In genomic region chr8:92790835-92791234, GRCm38 (mm10) we compare ENCODE assay signal across 19 mouse cellular contexts. TPM values are rescaled to one million over a fixed set of nuclear protein-coding genes. Genes with fewer than 3 reads are reported as not detected.
"Had no signal": no experiment of that assay in that cellular context is flagged by ENCODE, and none has a peak within 500 bp of the region (broad histone marks: within the 10 kb centered on the region; RNA-seq: fewer than 3 reads in every experiment).

No protein-coding gene starts in this region.

- H3K4me1 ChIP-seq: liver, embryonic 15.5 days; lung, embryonic 15.5 days; megakaryocyte, embryonic 14.5 days; midbrain, embryonic 13.5 days; neural tube, embryonic 12.5 days; stomach, embryonic 15.5 days had no signal

- H3K4me3 ChIP-seq: liver, embryonic 15.5 days; lung, embryonic 15.5 days; megakaryocyte, embryonic 14.5 days; midbrain, embryonic 13.5 days; neural tube, embryonic 12.5 days; stomach, embryonic 15.5 days had no signal

- H3K9me3 ChIP-seq: liver, embryonic 15.5 days; lung, embryonic 15.5 days; megakaryocyte, embryonic 14.5 days; stomach, embryonic 15.5 days had no signal

- H3K27me3 ChIP-seq: liver, embryonic 15.5 days; lung, embryonic 15.5 days; megakaryocyte, embryonic 14.5 days; midbrain, embryonic 13.5 days; neural tube, embryonic 12.5 days; stomach, embryonic 15.5 days had no signal

- DNase-seq: liver, postnatal 0 days; lung, adult 2 months; lung, postnatal 14 days; lung, postnatal 36 days; right cerebral cortex, postnatal 14 days; thymus, adult 2 months; thymus, postnatal 25 days; thymus, postnatal 4 days had no signal

- H3K27ac ChIP-seq: liver, embryonic 15.5 days; lung, embryonic 15.5 days; macrophage; midbrain, embryonic 13.5 days; neural tube, embryonic 12.5 days; stomach, embryonic 15.5 days; stomach, postnatal 0 days had no signal

- H3K9ac ChIP-seq: liver, embryonic 15.5 days; liver, postnatal 0 days; lung, embryonic 15.5 days; midbrain, embryonic 13.5 days; neural tube, embryonic 12.5 days; stomach, embryonic 15.5 days had no signal

- ATAC-seq: liver, postnatal 0 days; lung, postnatal 0 days; midbrain, embryonic 13.5 days had no signal

- H3K36me3 ChIP-seq: liver, embryonic 15.5 days; lung, embryonic 15.5 days; midbrain, embryonic 13.5 days; neural tube, embryonic 12.5 days; stomach, embryonic 15.5 days had no signal

- H3K4me2 ChIP-seq: liver, embryonic 15.5 days; lung, embryonic 15.5 days; midbrain, embryonic 13.5 days; neural tube, embryonic 12.5 days; stomach, embryonic 15.5 days had no signal

RNA-seq across cellular contexts. Expression of gene Mmp2, which starts 36.3 kb away (rescaled TPM):
- total RNA-seq: monocyte, adult 5-6 weeks; neutrophil, adult 5-6 weeks had no signal
